Mouse (Mus musculus) ES-E14 (cell line): ENCODE data around the gene 2300009A05Rik. TPM values are rescaled to one million over a fixed set of nuclear protein-coding genes. Genes with fewer than 3 reads are reported as not detected.

ENCODE experiments used
- DNase-seq: peaks from one replicate; pipeline ENCODE4 v3.0.0-alpha.2; 2013; ENCODE audit warnings: low read depth, low spot score
- H3K27ac ChIP-seq: 2 replicates; pipeline ENCODE4 v1.5.1; 2012; ENCODE audit warnings: low read depth, mild to moderate bottlenecking, low read length, moderate library complexity, mixed read lengths; ENCODE audit not compliant: poor library complexity, insufficient read depth, severe bottlenecking
- H3K36me3 ChIP-seq: 2 replicates; pipeline ENCODE4 v1.6.1; 2012; ENCODE audit warnings: mild to moderate bottlenecking, low read length, moderate library complexity, mixed read lengths; ENCODE audit not compliant: control insufficient read depth, poor library complexity, insufficient read depth, severe bottlenecking
- H3K4me1 ChIP-seq, 2 experiments: fragments of 150-350 bp in 1 of 2; sonication (generic) in 1 of 2; 2 replicates each; pipeline ENCODE4 v1.6.1; 2012; ENCODE audit warnings: low read length in 2 of 2, mild to moderate bottlenecking in 1 of 2, mixed read lengths in 1 of 2; ENCODE audit not compliant: control insufficient read depth in 2 of 2, insufficient read depth in 2 of 2, poor library complexity in 1 of 2
- H3K4me3 ChIP-seq, 2 experiments: fragments of 150-350 bp in 1 of 2; sonication (generic) in 1 of 2; 2 replicates each; pipeline ENCODE4 v1.5.1; 2012; ENCODE audit warnings: low read length in 2 of 2, low read depth in 1 of 2, mild to moderate bottlenecking in 1 of 2, mixed read lengths in 1 of 2; ENCODE audit not compliant: insufficient read depth in 1 of 2, poor library complexity in 1 of 2, severe bottlenecking in 1 of 2
- H3K9ac ChIP-seq: 2 replicates; pipeline ENCODE4 v1.6.1; 2012; ENCODE audit warnings: low read depth, mild to moderate bottlenecking, low read length, mixed read lengths; ENCODE audit not compliant: poor library complexity, insufficient read depth, severe bottlenecking
- H3K9me3 ChIP-seq: fragments of 150-350 bp; sonication (generic); 2 replicates; pipeline ENCODE4 v1.6.1; 2012; ENCODE audit warnings: low read depth, mild to moderate bottlenecking, low read length; ENCODE audit not compliant: control insufficient read depth, insufficient read depth
- CHD2 ChIP-seq: IDR thresholded peaks from 2 replicates; pipeline ENCODE4 v1.6.1; 2014; ENCODE audit warnings: mild to moderate bottlenecking, low read depth, low read length, inconsistent platforms
- HCFC1 ChIP-seq: IDR thresholded peaks from 2 replicates; pipeline ENCODE4 v1.6.1; 2012; ENCODE audit warnings: low read length, inconsistent platforms, borderline replicate concordance; ENCODE audit not compliant: insufficient read depth
- MAFK ChIP-seq: IDR thresholded peaks from 2 replicates; pipeline ENCODE4 v1.6.1; 2014; ENCODE audit warnings: mild to moderate bottlenecking, low read depth, low read length, inconsistent platforms; ENCODE audit not compliant: insufficient read depth
- ZC3H11A ChIP-seq: IDR thresholded peaks from 2 replicates; pipeline ENCODE4 v1.6.1; 2012; ENCODE audit warnings: low read depth, mild to moderate bottlenecking, inconsistent platforms, low read length, borderline replicate concordance
- ZNF384 ChIP-seq: IDR thresholded peaks from 2 replicates; pipeline ENCODE4 v1.6.1; 2012; ENCODE audit warnings: low read depth, low read length, inconsistent platforms
- in situ Hi-C, 2 experiments: fragments of 600-800 bp; cut with MboI; formaldehyde crosslinking; loops; one replicate each; pipeline ENCODE4 v1.15.1; 2025; ENCODE audit warnings: low sequenced_read_pairs in 2 of 2, inconsistent platforms in 1 of 2; ENCODE audit not compliant: unreplicated experiment in 2 of 2
- total RNA-seq: library from RNA; depleted of rRNA; stranded (reverse); fragments of 300-350 nt; gene quantifications from 2 replicates; pipeline ENCODE4 v1.2.3, GENCODE M21; 2012

Gene 2300009A05Rik
- total RNA-seq, 1 experiment, result 2.9 TPM

DNA sequence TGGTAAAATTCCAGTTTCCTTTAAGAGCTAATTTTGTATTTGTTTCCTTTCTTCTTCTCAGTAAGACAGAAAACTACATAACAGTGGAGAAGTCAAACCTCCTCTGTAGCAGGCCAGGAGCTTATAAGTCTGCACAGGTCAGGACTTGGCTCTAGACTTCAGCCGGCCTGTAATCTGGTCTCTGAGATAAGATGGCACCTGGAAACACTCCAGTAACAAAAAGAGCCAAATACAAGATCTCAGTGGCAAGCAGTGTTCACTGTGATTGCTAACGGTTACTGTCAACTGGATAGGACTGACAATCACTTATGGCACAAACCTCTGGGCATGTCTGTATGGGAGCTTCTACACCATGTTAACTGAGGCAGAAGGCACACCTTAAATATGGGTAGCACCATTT lies 25.7 kb downstream of the 2300009A05Rik start:
- Histone ChIP-seq H3K9ac (no peak overlapping the region), H3K4me3 (no peak overlapping the region), H3K9me3 (no peaks in the 10 kb centered on the region), H3K4me1 (peaks cover 0 to 2% of the 10 kb centered on the region in 2 experiments; a peak in 2 of 4 replicates), H3K36me3 (peaks cover 2% of the 10 kb centered on the region; the same call in 1 of the 2 replicates), H3K27ac (no peak overlapping the region)
- DNase-seq, result no peak
- in situ Hi-C loops, result no loop called here
- no peak for TF ChIP-seq CHD2
- TF ChIP-seq MAFK, result no peak
- TF ChIP-seq ZNF384, result no peak
- no peak for TF ChIP-seq ZC3H11A
- TF ChIP-seq HCFC1, result no peak

DNA sequence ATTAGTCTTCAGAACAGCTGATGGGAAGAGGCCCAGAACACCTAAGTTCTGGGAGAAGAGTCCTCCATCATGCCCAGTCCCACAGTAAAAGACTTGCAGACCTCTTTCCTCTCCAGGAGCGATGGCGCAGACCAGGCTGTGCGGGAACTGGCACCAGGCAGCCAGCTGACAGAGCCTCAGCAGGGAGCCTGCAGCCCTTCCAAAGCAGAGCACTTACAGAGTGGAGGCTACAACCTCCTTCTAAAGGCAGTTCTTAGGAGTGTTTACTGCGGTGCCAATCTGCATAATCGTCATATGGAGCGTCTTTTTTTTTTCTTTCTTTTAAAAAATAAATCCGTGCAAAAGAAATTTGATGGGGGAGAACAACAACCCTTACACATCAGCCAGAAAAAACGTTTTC lies 26.5 kb downstream of the 2300009A05Rik start:
- no peak for DNase-seq
- no peak overlapping the region for H3K9ac ChIP-seq
- H3K4me3 ChIP-seq, result no peak overlapping the region
- H3K27ac ChIP-seq, result no peak overlapping the region
- peaks cover 0 to 2% of the 10 kb centered on the region in 2 experiments; a peak in 2 of 4 replicates for H3K4me1 ChIP-seq
- in situ Hi-C loops, result no loop called here
- H3K9me3 ChIP-seq, result no peaks in the 10 kb centered on the region
- no peak for TF ChIP-seq MAFK
- no peak for TF ChIP-seq ZNF384
- no peak for TF ChIP-seq HCFC1
- TF ChIP-seq ZC3H11A, result no peak
- no peak for TF ChIP-seq CHD2
- H3K36me3 ChIP-seq, result peaks cover 2% of the 10 kb centered on the region; the same call in 1 of the 2 replicates

DNA sequence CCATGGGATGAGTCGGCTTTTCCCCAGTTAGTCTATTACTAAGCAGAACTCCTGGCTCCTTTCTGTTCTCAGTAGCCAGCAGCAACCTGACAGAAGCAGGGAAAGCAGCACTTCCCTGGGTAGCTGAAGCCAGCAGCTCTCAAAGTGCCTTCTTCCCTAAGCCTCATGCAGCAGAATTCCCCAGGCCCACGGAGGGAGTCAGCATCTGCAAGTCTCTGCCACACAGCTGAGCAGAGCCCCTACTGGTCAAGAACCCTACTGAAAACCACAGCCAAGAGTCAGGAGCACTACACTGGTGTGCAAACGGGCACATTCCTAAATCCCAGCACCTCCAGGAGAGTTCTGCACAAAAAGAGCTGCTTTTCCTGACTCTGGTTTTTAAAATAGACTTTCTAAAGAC lies 38.6 kb downstream of the 2300009A05Rik start:
- DNase-seq, result no peak
- Histone ChIP-seq H3K9ac (no peak overlapping the region), H3K27ac (no peak overlapping the region), H3K4me1 (0 out of 4 replicates have a peak, but pooled peaks cover 0 to 2% of the 10 kb centered on the region in 2 experiments), H3K36me3 (peaks cover 4% of the 10 kb centered on the region; the same call in 1 of the 2 replicates), H3K4me3 (no peak overlapping the region), H3K9me3 (no peaks in the 10 kb centered on the region)
- in situ Hi-C loops, result no loop called here
- TF ChIP-seq ZC3H11A (no peak), CHD2 (no peak), MAFK (no peak), HCFC1 (no peak), ZNF384 (no peak)

DNA sequence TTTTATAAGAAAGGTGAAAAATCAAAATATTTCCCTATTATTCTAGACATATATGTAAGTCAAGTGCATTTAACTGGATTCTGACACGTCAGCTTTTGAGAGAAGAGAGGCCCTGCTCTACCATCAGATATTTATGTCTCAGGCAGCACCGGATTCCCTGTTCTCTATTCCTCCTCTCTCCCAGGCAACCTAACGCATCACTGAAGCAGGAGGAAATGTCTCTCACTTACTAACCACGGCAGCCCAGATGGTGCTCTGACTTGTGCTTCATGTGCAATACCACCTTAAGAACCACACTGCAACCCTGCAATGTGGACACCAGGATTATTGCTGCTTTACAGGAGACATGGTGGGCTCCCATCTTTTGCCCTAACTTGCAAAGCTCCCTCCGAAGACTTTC lies 40.0 kb downstream of the 2300009A05Rik start:
- in situ Hi-C loops, result no loop called here

DNA sequence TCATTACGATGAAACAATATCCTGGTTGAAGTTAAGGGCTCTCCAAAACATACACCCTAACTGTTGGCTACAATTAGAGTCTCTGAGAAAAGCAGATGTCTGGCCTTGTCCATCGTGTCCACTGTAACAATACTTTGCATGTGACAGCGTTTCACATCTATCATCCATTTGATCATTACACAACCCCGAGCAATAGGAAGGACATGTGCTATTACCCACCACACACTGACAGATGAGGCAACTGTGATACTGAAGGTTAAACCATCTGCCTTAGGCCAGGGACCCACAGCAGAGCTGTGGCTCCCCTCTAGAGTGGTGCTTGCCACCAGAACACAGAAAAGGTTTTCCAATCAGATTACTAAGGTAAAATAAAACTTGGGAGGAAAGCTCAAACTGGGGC lies 42.3 kb downstream of the 2300009A05Rik start:
- no peak for DNase-seq

More for the DNA sequence above, 40.0 kb downstream of the 2300009A05Rik start:
- Histone ChIP-seq H3K36me3 (peaks cover 4% of the 10 kb centered on the region; the same call in 1 of the 2 replicates), H3K4me3 (no peak overlapping the region), H3K9ac (no peak overlapping the region), H3K9me3 (no peaks in the 10 kb centered on the region), H3K4me1 (peaks cover 0 to 5% of the 10 kb centered on the region in 2 experiments; a peak in 1 of 4 replicates), H3K27ac (no peak overlapping the region)
- DNase-seq, result no peak
- TF ChIP-seq HCFC1 (no peak), ZC3H11A (no peak), CHD2 (no peak), MAFK (no peak), ZNF384 (no peak)

More for the DNA sequence above, 42.3 kb downstream of the 2300009A05Rik start:
- in situ Hi-C loops, result no loop called here
- H3K4me1 ChIP-seq, result peaks cover 0 to 5% of the 10 kb centered on the region in 2 experiments; a peak in 1 of 4 replicates
- no peak overlapping the region for H3K9ac ChIP-seq
- H3K9me3 ChIP-seq, result no peaks in the 10 kb centered on the region
- no peak overlapping the region for H3K27ac ChIP-seq
- H3K36me3 ChIP-seq, result peaks cover 4% of the 10 kb centered on the region; the same call in 1 of the 2 replicates
- TF ChIP-seq CHD2, result no peak
- no peak for TF ChIP-seq ZNF384
- TF ChIP-seq ZC3H11A, result no peak
- TF ChIP-seq HCFC1, result no peak
- no peak for TF ChIP-seq MAFK
- no peak overlapping the region for H3K4me3 ChIP-seq
